Mouse (Mus musculus) intestine, embryonic 15.5 days (tissue): ENCODE results near the gene Rabgap1l. TPM values are rescaled to one million over a fixed set of nuclear protein-coding genes. Genes with fewer than 3 reads are reported as not detected.
"Not testable (repeated sequence)": the region's sequence is repeated elsewhere in the genome, so short reads cannot be mapped to it uniquely, and the experiment has no call there.

Experiments
- ATAC-seq: fragments of 200-750 bp; cut with Nextera tagmentation; 2 replicates; pipeline ENCODE4 v1.8.0; 2017; ENCODE audit warnings: moderate TSS enrichment, moderate library complexity
- H3K27ac ChIP-seq: fragments of 300-500 bp; sonication (generic); 2 replicates; pipeline ENCODE4 v1.5.1; 2015; ENCODE audit warnings: mild to moderate bottlenecking, inconsistent platforms
- H3K27me3 ChIP-seq: fragments of 300-500 bp; sonication (generic); replicated peaks from 2 replicates; pipeline ENCODE4 v1.6.1; 2015; ENCODE audit warnings: inconsistent platforms
- H3K36me3 ChIP-seq: fragments of 300-500 bp; sonication (generic); 2 replicates; pipeline ENCODE4 v1.6.1; 2015; ENCODE audit warnings: inconsistent platforms
- H3K4me1 ChIP-seq: fragments of 300-500 bp; sonication (generic); replicated peaks from 2 replicates; pipeline ENCODE4 v1.6.1; 2015; ENCODE audit warnings: inconsistent platforms
- H3K4me2 ChIP-seq: fragments of 300-500 bp; sonication (generic); replicated peaks from 2 replicates; pipeline ENCODE4 v1.6.1; 2015; ENCODE audit warnings: mild to moderate bottlenecking, inconsistent platforms
- H3K4me3 ChIP-seq: fragments of 300-500 bp; sonication (generic); replicated peaks from 2 replicates; pipeline ENCODE4 v1.5.1; 2015; ENCODE audit warnings: inconsistent platforms
- H3K9ac ChIP-seq: fragments of 300-500 bp; sonication (generic); 2 replicates; pipeline ENCODE4 v1.6.1; 2015; ENCODE audit warnings: inconsistent platforms
- H3K9me3 ChIP-seq: fragments of 300-500 bp; sonication (generic); 2 replicates; pipeline ENCODE4 v1.6.1; 2016; ENCODE audit warnings: inconsistent platforms
- WGBS: fragments of 180-500 bp; shearing (Covaris S2); methylation state at CpG from one replicate; pipeline ENCODE4 v1.1.7; 2015; 5-methylcytosine and 5-hydroxymethylcytosine counted together
- polyA plus RNA-seq: library from polyadenylated mRNA; unstranded; fragments of >200 nt; fragmentation: Nextera tagmentation; extraction: Ambion mirVana; gene quantifications from 2 replicates; pipeline ENCODE4 v1.2.1, GENCODE M21; 2015

The Rabgap1l gene
- polyA plus RNA-seq, 1 experiment from 2014 or later, result 17.3 TPM

DNA sequence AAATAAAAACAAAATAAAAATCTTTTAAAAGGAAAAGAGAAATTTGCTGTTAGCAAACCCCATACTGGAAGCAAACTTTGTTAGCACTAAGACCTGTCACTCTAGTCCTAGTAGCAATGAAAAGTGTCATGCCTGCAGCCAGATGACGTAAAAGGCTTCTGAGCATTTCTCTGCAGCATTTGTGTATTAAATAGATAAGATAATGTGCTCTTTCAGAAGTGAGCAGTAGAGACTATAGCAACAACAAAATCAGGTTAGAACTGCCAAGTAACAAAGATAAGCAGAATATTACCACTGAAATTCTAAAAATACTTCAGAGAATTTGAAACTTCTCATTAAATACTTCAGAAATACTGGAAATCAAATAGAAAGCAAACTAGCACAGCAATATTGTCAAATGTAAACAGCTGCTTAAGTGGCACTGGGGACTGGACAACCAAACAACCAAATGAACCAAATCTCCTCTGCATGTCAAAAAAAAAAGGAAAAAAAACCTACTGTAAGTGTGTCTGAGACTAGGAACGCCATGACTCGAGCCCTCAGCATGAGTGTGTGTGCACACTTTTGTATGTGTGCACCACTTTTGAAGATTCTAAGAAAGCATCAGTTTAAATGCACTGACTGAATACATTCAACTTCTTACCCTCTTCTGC, 111.5 kb downstream of the Rabgap1l start:
- Histone ChIP-seq H3K27me3 (no peaks in the 10 kb centered on the region), H3K36me3 (no peaks in the 10 kb centered on the region), H3K9ac (no peak overlapping the region), H3K4me2 (no peak overlapping the region), H3K9me3 (no peaks in the 10 kb centered on the region), H3K27ac (no peak overlapping the region), H3K4me1 (no peaks in the 10 kb centered on the region), H3K4me3 (no peak overlapping the region)
- WGBS, result 73% methylated on average over 3 of the region's 3 CpGs
- no peak for ATAC-seq

- Histone ChIP-seq H3K4me2 (no peak overlapping the region), H3K4me3 (no peak overlapping the region), H3K9me3 (no peaks in the 10 kb centered on the region), H3K27me3 (no peaks in the 10 kb centered on the region), H3K36me3 (no peaks in the 10 kb centered on the region), H3K27ac (no peak overlapping the region), H3K9ac (no peak overlapping the region), H3K4me1 (no peaks in the 10 kb centered on the region)
- 88% methylated on average over 2 of the region's 2 CpGs for WGBS
- no peak for ATAC-seq
These were observed 118.2 kb downstream of the Rabgap1l start for GRCm38 (mm10) chr1:160674763-160675162.

DNA sequence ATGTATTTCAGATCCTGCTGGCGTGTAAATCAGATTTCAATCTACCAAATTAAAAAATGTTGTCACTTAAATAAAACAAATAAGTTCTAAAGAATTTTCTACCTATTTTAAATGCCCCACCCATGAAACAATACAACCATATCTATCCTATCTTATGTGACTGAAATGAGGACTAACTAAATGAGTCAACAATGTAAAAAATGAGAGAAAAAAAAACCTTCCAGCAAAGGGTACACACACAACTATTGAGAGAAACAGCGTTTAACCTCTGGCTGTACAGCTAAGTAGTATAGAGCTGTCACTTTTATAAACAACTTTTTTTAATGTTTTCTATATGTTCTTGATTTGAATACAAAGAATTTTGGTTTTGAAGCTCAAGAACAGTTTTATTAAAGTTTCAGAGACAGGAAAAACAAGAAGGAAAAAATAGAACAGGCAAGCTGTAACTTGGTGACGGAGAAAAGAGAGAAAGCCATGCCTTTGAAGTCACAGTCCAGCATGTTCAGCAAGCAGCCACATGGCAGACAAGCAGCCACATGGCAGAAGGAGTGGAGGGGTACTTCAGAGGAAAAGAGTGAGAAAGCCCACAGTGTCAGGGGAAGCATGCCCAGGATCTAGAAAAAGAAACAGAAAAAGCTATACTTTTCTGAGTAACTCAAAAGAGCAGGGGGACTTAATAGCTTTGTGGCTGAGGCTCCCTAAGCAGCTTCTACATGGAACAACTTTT, 120.8 kb downstream of the Rabgap1l start:
- H3K4me1 ChIP-seq, result no peaks in the 10 kb centered on the region
- no peak overlapping the region for H3K27ac ChIP-seq
- no peak overlapping the region for H3K4me2 ChIP-seq
- H3K36me3 ChIP-seq, result no peaks in the 10 kb centered on the region
- 78% methylated on average over 3 of the region's 3 CpGs for WGBS
- no peak overlapping the region for H3K9ac ChIP-seq
- ATAC-seq, result no peak
- no peak overlapping the region for H3K4me3 ChIP-seq
- no peaks in the 10 kb centered on the region for H3K9me3 ChIP-seq
- H3K27me3 ChIP-seq, result no peaks in the 10 kb centered on the region

DNA sequence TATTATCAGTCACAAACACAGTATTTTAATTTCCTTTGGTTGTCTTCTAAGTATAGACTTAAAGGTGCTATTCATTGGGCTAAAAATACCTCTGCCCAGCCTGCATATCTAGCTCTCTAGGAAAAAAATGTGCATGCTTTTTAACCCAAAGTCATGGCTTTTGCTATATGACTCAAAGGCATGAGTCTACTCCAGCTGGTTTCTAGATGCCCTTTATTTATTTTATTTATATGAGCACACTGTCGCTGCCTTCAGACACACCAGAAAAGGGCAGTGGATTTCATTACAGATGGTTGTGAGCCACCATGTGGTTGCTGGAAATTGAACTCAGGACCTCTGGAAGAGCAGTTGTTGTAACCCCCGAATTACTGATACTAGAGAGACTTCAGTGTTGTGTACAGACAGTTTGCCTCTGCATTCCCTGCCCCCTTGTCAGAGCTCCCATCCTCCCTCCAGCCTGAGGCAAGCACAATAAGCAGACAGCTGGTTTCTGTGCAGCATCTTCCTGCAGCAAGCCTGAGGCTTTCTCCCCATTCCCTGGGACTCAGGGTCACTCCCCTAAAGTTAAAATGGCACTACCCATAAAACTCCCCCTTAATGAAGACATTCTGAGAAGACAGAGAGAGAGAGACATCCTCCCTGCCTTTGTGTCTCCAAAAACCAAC, 137.1 kb downstream of the Rabgap1l start:
- H3K4me1 ChIP-seq, result 0 out of 2 replicates have a peak, but pooled peaks cover 3% of the 10 kb centered on the region
- H3K9ac ChIP-seq, result no peak overlapping the region
- WGBS, result 37% methylated on average over 2 of the region's 2 CpGs

DNA sequence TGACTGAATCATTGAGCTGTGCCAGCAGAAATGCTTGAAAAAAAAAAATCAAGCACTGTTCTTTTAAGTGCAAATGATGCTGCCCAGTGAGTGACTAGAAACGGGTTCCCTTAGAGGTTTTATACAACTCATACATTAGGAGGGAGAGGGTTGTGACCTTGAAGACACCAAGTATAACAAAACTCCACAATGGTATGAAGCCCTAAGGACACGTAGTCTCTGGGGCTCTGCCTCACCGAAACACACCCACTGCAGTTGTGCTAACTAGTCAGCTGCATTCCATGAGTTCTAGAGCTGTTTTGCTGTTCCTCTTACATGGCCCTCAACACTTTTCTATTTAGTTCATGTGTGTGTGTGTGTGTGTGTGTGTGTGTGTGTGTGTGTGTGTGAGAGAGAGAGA, 141.3 kb downstream of the Rabgap1l start:
- Histone ChIP-seq H3K4me1 (0 out of 2 replicates have a peak, but pooled peaks cover 3% of the 10 kb centered on the region), H3K4me2 (no peak overlapping the region), H3K9ac (no peak overlapping the region), H3K9me3 (no peaks in the 10 kb centered on the region), H3K27ac (no peak overlapping the region), H3K36me3 (no peaks in the 10 kb centered on the region), H3K27me3 (no peaks in the 10 kb centered on the region), H3K4me3 (no peak overlapping the region)
- 42% methylated on average over 3 of the region's 3 CpGs for WGBS
- ATAC-seq, result no peak

More for the DNA sequence above, 137.1 kb downstream of the Rabgap1l start:
- Histone ChIP-seq H3K27me3 (no peaks in the 10 kb centered on the region), H3K4me3 (no peak overlapping the region), H3K4me2 (no peak overlapping the region), H3K27ac (no peak overlapping the region), H3K36me3 (no peaks in the 10 kb centered on the region), H3K9me3 (no peaks in the 10 kb centered on the region)
- no peak for ATAC-seq

DNA sequence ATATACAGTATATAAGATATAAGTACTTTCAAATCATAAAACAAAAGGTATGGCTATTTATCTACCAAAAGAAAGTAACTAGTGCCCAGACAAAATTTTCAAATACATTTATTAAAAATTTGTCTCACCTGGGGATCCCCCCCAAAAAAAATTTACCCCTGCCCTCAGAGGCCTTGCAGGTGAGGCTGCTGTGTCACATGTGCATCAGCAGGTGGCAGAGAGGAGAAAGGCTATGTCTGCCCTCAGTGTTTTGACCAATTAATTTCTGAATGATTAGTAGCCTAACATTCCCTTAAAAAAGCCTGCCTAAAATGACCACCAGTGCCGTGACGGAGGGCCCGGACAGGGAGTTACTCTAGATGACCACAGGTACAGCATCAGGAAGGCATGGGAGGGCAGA, 147.6 kb downstream of the Rabgap1l start:
- Histone ChIP-seq H3K27ac (no peak overlapping the region), H3K27me3 (no peaks in the 10 kb centered on the region), H3K4me1 (no peaks in the 10 kb centered on the region), H3K4me3 (no peak overlapping the region), H3K9me3 (no peaks in the 10 kb centered on the region), H3K4me2 (no peak overlapping the region), H3K9ac (no peak overlapping the region), H3K36me3 (no peaks in the 10 kb centered on the region)
- 92% methylated on average over 3 of the region's 3 CpGs for WGBS
- no peak for ATAC-seq

GRCm38 (mm10) chr1:160628213-160628932, 164.6 kb downstream of the Rabgap1l start:
- no peaks in the 10 kb centered on the region for H3K9me3 ChIP-seq
- H3K4me3 ChIP-seq, result no peak overlapping the region
- no peaks in the 10 kb centered on the region for H3K36me3 ChIP-seq
- WGBS, result 81% methylated on average over 12 of the region's 12 CpGs
- no peaks in the 10 kb centered on the region for H3K4me1 ChIP-seq
- H3K27me3 ChIP-seq, result no peaks in the 10 kb centered on the region
- H3K4me2 ChIP-seq, result no peak overlapping the region
- H3K27ac ChIP-seq, result no peak overlapping the region
- H3K9ac ChIP-seq, result no peak overlapping the region
- ATAC-seq, result no peak

DNA sequence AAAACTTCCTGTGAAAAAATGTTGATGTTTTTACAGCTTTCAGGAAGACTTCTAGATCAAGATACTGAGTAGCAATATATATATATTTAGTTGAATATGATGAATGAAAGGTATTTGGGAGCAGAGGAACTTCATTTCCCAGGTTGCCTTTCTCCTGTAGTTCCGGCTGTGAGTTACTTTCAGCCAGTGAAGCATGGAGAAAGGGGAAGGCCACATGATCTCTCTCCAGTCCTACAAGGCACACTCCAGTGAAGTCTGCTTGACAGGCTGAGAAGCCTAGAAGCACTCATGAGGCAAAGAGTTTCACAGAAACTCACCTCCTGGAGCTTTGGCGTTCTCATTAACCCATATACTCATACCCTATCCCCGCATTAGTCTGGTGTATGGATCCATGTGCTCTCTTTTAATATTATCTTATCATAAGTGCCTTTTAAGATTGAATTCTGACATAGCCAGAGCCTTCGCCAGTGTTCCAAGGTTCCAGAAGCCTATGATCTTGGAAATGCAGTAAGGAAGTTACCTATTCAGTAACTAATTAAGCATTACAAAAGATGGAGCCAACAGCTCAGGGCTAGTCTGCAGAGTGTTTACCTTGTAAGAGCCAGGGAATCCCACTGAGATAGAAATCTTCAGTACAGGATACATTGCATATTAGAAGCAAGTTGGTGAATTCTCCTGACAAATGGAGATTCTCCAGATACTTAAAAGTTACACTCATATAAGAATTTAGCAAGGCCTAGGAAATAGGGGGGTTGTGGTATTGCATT, 168.5 kb downstream of the Rabgap1l start:
- H3K4me2 ChIP-seq, ATAC-seq, H3K4me3 ChIP-seq, H3K27ac ChIP-seq, H3K27me3 ChIP-seq, H3K9me3 ChIP-seq, H3K9ac ChIP-seq, H3K36me3 ChIP-seq, H3K4me1 ChIP-seq: not testable (repeated sequence)
- 82% methylated on average over 4 of the region's 4 CpGs for WGBS

DNA sequence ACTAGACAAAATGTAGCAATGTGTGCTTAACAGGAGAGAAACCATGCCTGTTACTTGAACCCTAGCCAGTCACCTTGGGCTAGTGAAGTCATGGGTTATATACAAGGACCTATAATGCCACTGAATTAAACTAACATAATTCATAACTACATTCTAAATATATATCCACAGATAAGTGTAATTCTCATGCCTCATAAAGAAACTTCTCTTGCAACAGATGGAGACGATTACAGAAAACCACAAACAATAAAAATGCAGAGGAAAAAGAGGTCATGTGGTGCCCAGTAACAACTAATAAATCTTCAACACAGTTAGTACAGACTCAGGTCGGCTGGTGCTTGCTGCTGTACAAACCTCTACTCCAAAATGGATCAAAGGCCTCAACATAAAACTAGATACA, 174.8 kb downstream of the Rabgap1l start:
- Histone ChIP-seq H3K4me2 (no peak overlapping the region), H3K27ac (no peak overlapping the region), H3K4me1 (no peaks in the 10 kb centered on the region), H3K9ac (no peak overlapping the region), H3K27me3 (no peaks in the 10 kb centered on the region), H3K9me3 (no peaks in the 10 kb centered on the region), H3K36me3 (no peaks in the 10 kb centered on the region), H3K4me3 (no peak overlapping the region)
- ATAC-seq, result no peak
- 55% methylated on average over 2 of the region's 2 CpGs for WGBS

GRCm38 (mm10) chr1:160606425-160606824, 186.6 kb downstream of the Rabgap1l start:
- WGBS, result 71% methylated on average over 2 of the region's 2 CpGs
- Histone ChIP-seq H3K4me2 (no peak overlapping the region), H3K4me3 (no peak overlapping the region), H3K9me3 (no peaks in the 10 kb centered on the region), H3K4me1 (no peaks in the 10 kb centered on the region), H3K9ac (no peak overlapping the region), H3K27ac (no peak overlapping the region), H3K36me3 (no peaks in the 10 kb centered on the region), H3K27me3 (no peaks in the 10 kb centered on the region)
- no peak for ATAC-seq

DNA sequence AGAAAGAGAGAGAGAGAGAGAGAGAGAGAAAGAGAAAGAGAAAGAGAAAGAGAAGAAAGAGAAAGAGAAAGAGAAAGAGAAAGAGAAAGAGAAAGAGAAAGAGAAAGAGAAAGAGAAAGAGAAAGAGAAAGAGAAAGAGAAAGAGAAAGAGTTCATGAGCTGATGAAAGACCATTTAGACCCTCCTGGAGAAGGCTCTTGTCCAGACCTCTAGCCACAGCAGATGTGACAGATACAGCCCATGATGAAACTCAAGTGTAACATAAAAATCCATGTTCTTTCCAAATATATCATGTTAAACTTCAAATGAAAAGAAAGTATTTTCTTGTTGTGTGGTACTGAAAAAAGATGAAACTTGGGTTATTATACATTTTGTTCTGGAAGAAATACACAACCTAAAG, 189.7 kb downstream of the Rabgap1l start:
- H3K4me2 ChIP-seq, H3K4me1 ChIP-seq, H3K27me3 ChIP-seq, H3K9me3 ChIP-seq, H3K9ac ChIP-seq, H3K4me3 ChIP-seq, H3K27ac ChIP-seq, H3K36me3 ChIP-seq, ATAC-seq: not testable (repeated sequence)

DNA sequence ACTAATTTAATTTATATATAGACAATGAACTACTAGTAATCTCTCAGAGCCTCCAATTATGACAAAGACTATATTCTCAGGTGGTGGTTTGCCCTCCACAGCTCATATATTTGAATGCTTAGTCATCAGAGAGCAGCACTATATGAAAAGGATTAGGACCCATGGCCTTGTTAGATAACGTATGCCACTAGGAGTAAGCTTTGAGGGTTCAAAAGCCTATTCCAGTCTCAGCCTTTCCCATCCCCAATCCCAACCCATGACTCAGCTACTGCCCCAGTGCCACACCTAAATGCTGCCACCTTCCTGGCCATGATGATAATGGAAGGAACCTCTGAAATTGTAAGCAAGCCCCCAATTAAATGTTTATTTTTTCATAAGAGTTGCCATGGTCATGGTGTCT, 195.6 kb downstream of the Rabgap1l start:
- Histone ChIP-seq H3K36me3 (no peaks in the 10 kb centered on the region), H3K4me1 (no peaks in the 10 kb centered on the region), H3K4me3 (no peak overlapping the region), H3K9me3 (no peaks in the 10 kb centered on the region), H3K27me3 (no peaks in the 10 kb centered on the region), H3K9ac (no peak overlapping the region), H3K4me2 (no peak overlapping the region), H3K27ac (no peak overlapping the region)
- WGBS, result 90% methylated on average over 1 of the region's 1 CpGs
- no peak for ATAC-seq
